Mouse (Mus musculus): ENCODE data around the gene Slc35b2.

The Slc35b2 gene

GRCm38 (mm10) chr17:45584096-45584896, 20.6 kb downstream of the Slc35b2 start:
- DNase-seq (ENCODE audit: low read depth, low spot score): no peak

DNA sequence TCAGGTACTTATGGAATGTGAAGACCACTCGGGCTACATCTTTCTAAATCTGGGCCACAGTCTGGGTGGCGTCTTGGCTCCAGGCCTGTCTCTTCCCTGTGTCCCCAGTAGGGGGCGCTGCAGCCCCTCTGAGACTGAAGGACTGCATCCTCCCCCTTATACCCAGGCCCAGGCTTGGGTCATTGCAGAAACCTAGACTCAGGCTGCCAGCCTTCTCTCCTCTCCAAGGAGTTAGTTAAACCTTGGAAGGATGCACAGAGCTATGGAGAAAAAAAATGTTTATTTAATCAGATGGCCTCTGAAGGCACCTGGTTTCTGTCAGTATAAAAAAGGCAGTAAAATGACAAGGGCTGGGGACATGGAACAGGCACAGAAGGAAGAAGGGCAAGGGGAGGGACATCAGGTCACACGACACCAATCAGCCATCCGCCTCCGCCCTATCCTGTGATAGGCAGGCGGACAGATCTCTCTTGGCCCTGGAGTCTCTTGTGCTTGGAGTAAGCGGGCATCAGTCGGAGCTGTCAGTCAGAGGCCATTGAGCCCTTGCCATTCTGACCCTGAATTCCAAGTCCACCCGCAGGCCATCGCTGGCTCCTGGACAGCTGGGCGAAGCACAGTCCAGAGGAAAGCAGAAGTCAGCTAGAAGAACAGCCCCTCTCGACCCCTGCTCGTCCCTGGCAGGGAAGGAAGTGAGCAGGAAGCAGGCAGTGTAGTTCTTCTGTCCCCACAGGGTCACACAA, 21.4 kb downstream of the Slc35b2 start:
- peak; percentile 81 for DNase-seq (ENCODE audit: low read depth, low spot score)

- DNase-seq (ENCODE audit: low read depth, low spot score): no peak
Observed at GRCm38 (mm10) chr17:45585725-45586448, 22.2 kb downstream of the Slc35b2 start.

DNA sequence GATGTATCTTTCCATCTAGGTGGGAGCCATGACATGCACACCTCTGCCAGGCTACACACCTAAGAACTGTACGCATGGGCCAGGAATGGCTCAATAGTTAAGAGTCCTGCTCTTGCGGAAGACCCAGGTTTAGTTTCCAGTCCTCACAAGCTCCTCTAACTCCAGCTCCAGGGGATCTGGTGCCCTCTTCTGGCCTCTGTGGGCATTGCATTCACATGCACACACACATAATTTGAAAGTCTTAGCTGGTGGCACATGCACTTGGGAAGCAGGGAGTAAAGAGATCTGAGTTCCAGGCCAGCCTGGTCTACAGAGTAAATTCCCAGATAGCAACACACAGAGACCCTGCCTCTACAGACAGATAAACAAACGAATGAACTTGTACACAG, 22.8 kb downstream of the Slc35b2 start:
- DNase-seq (ENCODE audit: low read depth, low spot score): no peak

DNA sequence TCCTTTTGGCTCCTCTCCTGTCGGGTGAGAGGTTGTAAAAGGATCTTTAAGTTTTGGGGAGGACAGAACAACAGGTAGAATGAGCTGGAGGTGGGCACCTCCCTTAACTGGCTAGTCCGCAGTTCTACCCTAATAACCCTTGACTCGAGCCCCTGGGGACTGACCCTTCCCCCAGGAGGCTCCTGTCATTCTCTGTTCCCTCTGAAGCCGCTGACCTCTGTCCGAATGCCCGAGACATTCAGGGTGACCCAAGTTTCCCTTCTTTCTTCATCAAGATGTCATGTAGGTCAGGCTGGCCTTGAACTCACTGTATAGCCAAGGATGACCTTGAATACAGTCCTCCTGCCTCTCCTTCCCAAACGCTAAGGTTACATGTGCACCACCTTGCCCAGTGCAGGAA, 24.7 kb downstream of the Slc35b2 start:
- DNase-seq (ENCODE audit: low read depth, low spot score): no peak

DNA sequence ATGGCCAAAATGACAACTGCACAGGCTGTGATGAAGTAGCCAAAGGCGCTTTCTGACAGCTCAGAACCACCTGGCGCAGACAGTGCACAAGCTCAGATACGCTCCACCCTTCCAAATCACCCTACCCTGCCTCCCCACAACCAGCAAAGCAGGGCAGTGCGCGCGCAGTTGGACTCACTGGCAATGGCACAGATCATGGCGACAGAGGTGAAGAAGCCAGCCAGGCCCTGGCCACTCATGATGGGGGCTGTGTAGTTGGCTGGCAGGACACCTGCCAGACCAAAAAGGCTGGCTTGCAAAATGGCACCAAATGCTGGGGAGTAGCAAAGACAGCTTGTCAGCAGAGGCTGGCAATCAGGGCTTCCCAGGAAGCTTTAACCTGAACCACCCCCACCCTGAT, 25.6 kb downstream of the Slc35b2 start:
- no peak for DNase-seq (ENCODE audit: low read depth, low spot score)

DNA sequence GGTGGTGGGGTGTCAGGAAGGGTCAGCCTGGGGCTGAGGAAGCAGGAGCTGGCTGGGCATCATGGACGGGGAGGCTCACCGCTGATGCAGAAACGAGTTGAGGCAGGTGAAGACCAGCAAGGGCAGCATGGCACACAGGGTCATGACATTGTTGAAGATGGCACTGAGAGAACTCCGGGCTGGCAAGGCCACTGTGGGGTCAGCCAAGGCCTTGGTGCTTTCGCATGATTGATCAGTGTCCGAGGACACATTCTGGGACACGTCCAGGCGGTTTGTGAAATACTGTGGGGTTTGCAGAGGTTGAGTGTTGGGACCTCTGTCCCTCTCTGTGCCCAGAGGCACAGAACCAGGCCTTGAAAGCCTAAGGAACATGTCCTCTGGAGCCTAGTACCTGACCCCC, 26.2 kb downstream of the Slc35b2 start:
- no peak for DNase-seq (ENCODE audit: low read depth, low spot score)

DNA sequence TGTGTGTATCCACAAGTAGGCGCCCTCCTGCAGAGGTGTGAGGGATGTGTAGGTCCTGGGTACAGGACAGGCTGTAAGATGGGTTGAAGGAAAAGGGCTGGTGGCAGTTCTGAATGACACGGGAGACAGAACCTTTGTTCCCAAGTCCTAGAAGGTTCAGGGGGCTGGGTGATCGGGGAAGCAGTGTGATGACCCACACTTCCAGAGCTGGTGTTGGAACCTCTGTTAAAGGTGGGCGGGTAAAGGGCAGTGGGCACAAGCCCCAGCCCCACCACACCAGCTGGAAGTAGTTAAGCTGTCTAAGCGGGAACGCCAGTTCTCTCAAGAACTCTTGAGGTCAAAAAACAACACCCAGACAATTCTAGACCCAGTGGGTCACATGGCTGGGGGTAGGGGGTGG, 26.7 kb downstream of the Slc35b2 start:
- DNase-seq (ENCODE audit: low read depth, low spot score): no peak

DNA sequence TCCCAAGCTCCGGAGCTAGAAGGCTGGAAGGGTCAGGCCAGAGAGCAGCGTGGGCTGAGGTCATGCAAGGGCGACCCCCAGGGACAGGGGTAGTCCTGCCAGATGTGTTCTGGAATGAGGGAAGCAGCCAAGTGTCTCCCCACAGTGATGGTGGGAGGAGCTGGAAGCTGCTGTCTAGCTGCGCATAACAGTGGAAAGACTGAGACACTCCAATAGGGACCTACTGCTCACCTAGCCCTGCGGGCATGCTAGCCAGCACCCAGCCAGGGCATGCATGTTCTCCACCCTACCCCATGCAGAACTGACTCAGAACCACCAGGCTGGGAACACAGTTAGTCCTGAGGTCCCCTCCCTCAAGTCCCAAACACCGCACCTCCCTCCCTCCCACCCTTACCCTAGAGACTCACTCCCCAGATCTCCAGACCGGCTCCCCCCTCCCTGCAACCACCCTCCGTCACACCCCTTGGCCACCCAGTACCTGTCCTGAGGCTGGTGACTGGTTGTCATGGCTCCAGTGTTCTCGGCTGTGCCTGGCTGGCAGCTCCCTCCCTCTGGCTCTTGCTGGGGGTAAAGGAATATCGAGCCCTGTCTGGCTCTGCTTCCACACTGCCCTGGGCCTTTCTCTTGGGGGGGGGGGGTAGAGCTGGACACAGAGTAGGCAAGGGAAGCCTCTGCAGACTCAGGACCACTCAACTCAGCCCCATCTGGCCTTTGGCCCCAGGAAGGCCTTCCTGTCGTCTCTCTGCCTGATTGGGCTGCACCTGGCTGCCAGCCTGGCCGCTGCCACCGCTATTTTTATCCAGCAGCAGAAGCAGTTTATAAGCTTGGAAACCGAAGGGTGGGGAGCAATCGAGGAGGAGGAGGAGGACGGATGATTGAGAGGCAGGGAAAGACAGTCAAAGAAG, 28.3 kb downstream of the Slc35b2 start:
- DNase-seq (ENCODE audit: low read depth, low spot score): no peak

GRCm38 (mm10) chr17:45592606-45593431, 29.1 kb downstream of the Slc35b2 start:
- no peak for DNase-seq (ENCODE audit: low read depth, low spot score)

DNA sequence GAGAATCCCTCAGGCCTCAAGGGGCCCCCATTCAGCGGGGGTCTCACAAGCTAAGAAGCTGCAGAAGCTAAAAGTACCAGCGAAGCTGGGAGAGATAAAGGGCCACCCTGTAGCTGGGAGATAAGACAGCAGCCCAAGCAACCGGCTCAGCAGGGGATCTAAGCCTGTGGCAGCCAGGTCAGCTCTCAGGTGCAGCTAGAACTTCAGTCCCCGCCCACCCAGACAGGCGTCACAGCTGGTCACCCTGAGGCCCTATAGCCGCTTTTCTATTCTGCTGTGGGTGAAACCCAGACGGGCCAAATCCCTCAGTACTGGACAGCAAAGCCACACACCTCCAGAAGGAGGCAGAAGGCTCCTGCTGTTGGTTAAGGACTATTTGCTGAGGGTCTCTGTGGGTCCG, 29.8 kb downstream of the Slc35b2 start:
- DNase-seq (ENCODE audit: low read depth, low spot score): no peak

- no peak for DNase-seq (ENCODE audit: low read depth, low spot score)
Observed at GRCm38 (mm10) chr17:45594195-45594594, 30.5 kb downstream of the Slc35b2 start.

DNA sequence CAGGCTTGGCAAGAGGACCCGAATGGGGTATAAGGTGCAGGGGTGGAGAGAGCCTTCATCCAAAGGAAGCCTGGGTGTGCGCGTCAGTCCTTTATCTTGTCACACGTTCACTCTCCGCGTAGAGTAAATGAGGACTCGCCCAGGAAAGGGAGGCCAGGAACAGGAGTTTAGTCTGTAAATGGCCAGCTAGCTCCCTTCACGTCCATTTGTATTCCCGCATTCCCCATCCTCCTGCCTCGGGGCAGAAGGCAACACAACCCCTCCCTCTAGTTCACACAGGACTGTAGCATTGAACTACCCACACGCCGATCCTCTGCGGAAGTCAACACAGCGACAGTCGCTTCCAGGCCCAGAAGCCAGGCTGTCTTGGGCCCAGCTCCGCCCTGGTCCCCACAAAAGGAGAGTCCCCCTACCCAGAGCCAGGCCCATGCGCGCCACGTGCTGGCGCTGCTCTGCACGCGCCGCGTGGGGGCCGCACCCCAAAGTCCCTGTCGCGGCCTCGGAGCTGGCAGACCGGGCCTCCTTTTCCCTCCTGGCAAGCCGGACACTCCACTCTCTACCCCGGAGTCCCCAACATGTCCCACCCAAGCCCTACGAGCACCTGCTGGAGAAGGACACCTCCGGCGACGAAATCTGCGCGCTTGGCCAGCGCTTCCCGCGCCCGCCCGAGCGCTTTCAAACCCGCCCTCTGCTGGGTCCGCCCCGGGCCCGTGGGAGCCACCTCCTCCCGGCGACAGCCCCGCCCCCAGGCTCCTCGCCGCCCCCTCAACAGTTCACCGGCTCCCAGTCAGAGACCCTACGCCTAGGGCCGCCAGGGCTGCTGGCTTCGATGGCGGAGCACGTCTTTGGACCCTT, 31.4 kb downstream of the Slc35b2 start:
- DNase-seq (ENCODE audit: low read depth, low spot score): no peak

- DNase-seq (ENCODE audit: low read depth, low spot score): no peak
Observed at GRCm38 (mm10) chr17:45595736-45596390, 32.2 kb downstream of the Slc35b2 start.

- DNase-seq (ENCODE audit: low read depth, low spot score): no peak
Observed at GRCm38 (mm10) chr17:45596631-45597396, 33.1 kb downstream of the Slc35b2 start.

GRCm38 (mm10) chr17:45597787-45598186, 34.1 kb downstream of the Slc35b2 start:
- DNase-seq (ENCODE audit: low read depth, low spot score): no peak

DNA sequence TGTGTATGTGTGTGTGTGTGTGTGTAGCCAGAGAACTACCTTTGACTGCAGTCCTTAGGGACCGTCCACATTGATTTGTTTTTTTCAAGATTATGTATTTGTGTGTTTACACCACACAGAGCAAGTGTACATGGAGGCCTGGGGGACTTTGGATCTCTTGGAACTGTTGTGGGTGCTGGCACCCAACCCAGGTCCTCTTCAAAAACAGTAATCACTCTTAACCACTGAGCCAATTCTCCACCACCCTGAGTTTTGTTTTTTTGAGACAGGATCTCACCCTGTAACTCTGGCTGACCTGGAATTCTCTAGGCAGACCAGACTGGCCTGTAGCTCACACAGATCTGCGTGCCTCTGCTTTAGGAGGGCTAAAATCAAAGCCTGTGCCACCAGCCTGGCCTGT, 34.7 kb downstream of the Slc35b2 start:
- DNase-seq (ENCODE audit: low read depth, low spot score): no peak

GRCm38 (mm10) chr17:45598891-45599290, 35.2 kb downstream of the Slc35b2 start:
- DNase-seq (ENCODE audit: low read depth, low spot score): no peak
